Comparison of ENCODE assay signal across 8 mouse cellular contexts in the genomic region with DNA sequence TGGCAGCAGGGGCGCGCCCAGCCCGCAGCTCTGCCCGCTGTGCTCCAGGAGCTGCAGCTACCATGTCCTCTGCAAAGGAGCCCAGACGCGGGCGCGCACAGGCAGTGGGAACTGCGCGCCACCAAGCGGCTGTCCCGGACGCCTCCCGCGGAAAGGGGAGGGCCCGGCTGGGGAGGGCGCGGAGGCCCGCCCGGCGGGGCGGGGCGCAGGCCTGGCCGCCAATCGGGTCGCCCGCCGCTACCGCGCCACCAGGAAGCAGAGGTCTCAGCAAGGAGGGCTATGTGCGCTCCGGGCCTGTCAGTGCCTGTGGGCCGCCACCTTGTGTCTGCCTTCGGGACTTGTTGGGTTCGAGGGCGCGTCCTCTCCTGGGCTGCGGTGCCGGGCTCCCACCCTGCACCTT.
DNase-seq lines count a peak whose midpoint lies in the region; ATAC-seq lines count a peak whose summit lies in the region.
"Not testable (repeated sequence)": the region's sequence is repeated elsewhere in the genome, so short reads cannot be mapped to it uniquely, and the experiment has no call there.

No protein-coding gene starts in this region.

- H3K27ac ChIP-seq in embryonic facial prominence, embryonic 12.5 days; hindbrain, embryonic 14.5 days: not testable (repeated sequence)

- not testable (repeated sequence) for H3K9me3 ChIP-seq in embryonic facial prominence, embryonic 12.5 days; hindbrain, embryonic 14.5 days (ENCODE audit: control insufficient read depth, low read length)

- DNase-seq in WW6 (ENCODE audit: low read depth, low spot score): peak; percentile 57
- peak; percentile 24 for DNase-seq in heart, adult 8-10 months (ENCODE audit: low spot score)
- DNase-seq in hindbrain, embryonic 14.5 days (ENCODE audit: low spot score): peak; percentile 24
- peak; percentile 16 to 43 for DNase-seq in kidney, postnatal 25 days
- DNase-seq in lung, adult 18-20 months: peak; percentile 43 to 53
- DNase-seq in neural tube, embryonic 10.5 days (ENCODE audit: extremely low spot score, low spot score): peak; percentile 61
- DNase-seq in testis, postnatal 10 days (ENCODE audit: low spot score): peak; percentile 40

- 1% methylated on average over 34 of the region's 39 CpGs for WGBS in embryonic facial prominence, embryonic 12.5 days
- 1% methylated on average over 34 of the region's 39 CpGs for WGBS in hindbrain, embryonic 14.5 days

- peak overlapping the region; percentile 44 for H3K4me3 ChIP-seq in embryonic facial prominence, embryonic 12.5 days
- H3K4me3 ChIP-seq in hindbrain, embryonic 14.5 days (replicated peaks; ENCODE audit: low read length): peak overlapping the region; percentile 33

- not testable (repeated sequence) for H3K4me1 ChIP-seq in embryonic facial prominence, embryonic 12.5 days; hindbrain, embryonic 14.5 days (replicated peaks; ENCODE audit: control insufficient read depth, insufficient read depth, low read length)

- not testable (repeated sequence) for H3K9ac ChIP-seq in embryonic facial prominence, embryonic 12.5 days
- H3K9ac ChIP-seq in hindbrain, embryonic 14.5 days: peak overlapping the region; percentile 45; the same call in 1 of the 2 replicates

- 0 out of 2 replicates have a peak, but pooled peaks have one; percentile 67 for ATAC-seq in embryonic facial prominence, embryonic 12.5 days (ENCODE audit: insufficient number of reproducible peaks, insufficient read depth, low FRiP score, low TSS enrichment)
- peak; percentile 74; the same call in 1 of the 2 replicates for ATAC-seq in hindbrain, embryonic 14.5 days (ENCODE audit: low FRiP score)

- H3K36me3 ChIP-seq in embryonic facial prominence, embryonic 12.5 days; hindbrain, embryonic 14.5 days (replicated peaks; ENCODE audit: control insufficient read depth, insufficient read depth): not testable (repeated sequence)

- not testable (repeated sequence) for H3K27me3 ChIP-seq in embryonic facial prominence, embryonic 12.5 days; hindbrain, embryonic 14.5 days (ENCODE audit: control insufficient read depth, insufficient read depth, low read length)

- peak overlapping the region; percentile 43 for H3K4me2 ChIP-seq in embryonic facial prominence, embryonic 12.5 days (replicated peaks)
- peak overlapping the region; percentile 42 for H3K4me2 ChIP-seq in hindbrain, embryonic 14.5 days (replicated peaks)
